Mouse (Mus musculus) forebrain, embryonic 16.5 days (tissue): ENCODE measurements around the gene Ghrhr. TPM values are rescaled to one million over a fixed set of nuclear protein-coding genes. Genes with fewer than 3 reads are reported as not detected.
A peak's percentile ranks its signal among the peaks of the same experiment; 100 is the strongest.

ENCODE experiments used
- ATAC-seq: fragments of 200-750 bp; cut with Nextera tagmentation; 2 replicates; pipeline ENCODE4 v1.8.0; 2017; ENCODE audit warnings: mild to moderate bottlenecking, moderate library complexity
- H3K27ac ChIP-seq: fragments of 300-500 bp; sonication (generic); 2 replicates; pipeline ENCODE4 v1.5.1; 2014; ENCODE audit warnings: low read length, control low read depth
- H3K27me3 ChIP-seq: fragments of 300-500 bp; sonication (generic); replicated peaks from 2 replicates; pipeline ENCODE4 v1.6.1; 2014; ENCODE audit warnings: low read length; ENCODE audit not compliant: control insufficient read depth, insufficient read depth
- H3K36me3 ChIP-seq: fragments of 300-500 bp; sonication (generic); 2 replicates; pipeline ENCODE4 v1.6.1; 2014; ENCODE audit not compliant: control insufficient read depth, insufficient read depth
- H3K4me1 ChIP-seq: fragments of 300-500 bp; sonication (generic); replicated peaks from 2 replicates; pipeline ENCODE4 v1.6.1; 2014; ENCODE audit warnings: low read length; ENCODE audit not compliant: control insufficient read depth, insufficient read depth
- H3K4me2 ChIP-seq: fragments of 300-500 bp; sonication (generic); 2 replicates; pipeline ENCODE4 v1.6.1; 2014; ENCODE audit warnings: mild to moderate bottlenecking, low read length, control low read depth
- H3K4me3 ChIP-seq: fragments of 300-500 bp; sonication (generic); replicated peaks from 2 replicates; pipeline ENCODE4 v1.5.1; 2014; ENCODE audit warnings: mild to moderate bottlenecking, low read length, control low read depth
- H3K9ac ChIP-seq: fragments of 300-500 bp; sonication (generic); replicated peaks from 2 replicates; pipeline ENCODE4 v1.6.1; 2014; ENCODE audit warnings: low read depth, low read length, control low read depth
- H3K9me3 ChIP-seq: fragments of 300-500 bp; sonication (generic); 2 replicates; pipeline ENCODE4 v1.6.1; 2016; ENCODE audit warnings: low read length; ENCODE audit not compliant: control insufficient read depth
- WGBS: fragments of 180-500 bp; shearing (Covaris S2); extraction: QIAGEN DNeasy Blood & Tissue Kit; methylation state at CpG from one replicate; pipeline ENCODE4 v1.1.7; 2014; 5-methylcytosine and 5-hydroxymethylcytosine counted together
- polyA plus RNA-seq: library from polyadenylated mRNA; unstranded; fragments of >200 nt; fragmentation: Nextera tagmentation; extraction: Ambion mirVana; gene quantifications from 2 replicates; pipeline ENCODE4 v1.2.1, GENCODE M21; 2015

The Ghrhr gene
- polyA plus RNA-seq, 1 experiment from 2014 or later, result not detected

GRCm38 (mm10) chr6:55399910-55400309 lies 23.8 kb downstream of the Ghrhr start:
- H3K27me3 ChIP-seq, result no peaks in the 10 kb centered on the region
- H3K9me3 ChIP-seq, result no peaks in the 10 kb centered on the region
- no peak overlapping the region for H3K4me2 ChIP-seq
- 19% methylated on average over 5 of the region's 5 CpGs for WGBS
- peak overlapping the region; percentile 11 for H3K27ac ChIP-seq
- H3K4me3 ChIP-seq, result no peak overlapping the region
- no peak overlapping the region for H3K9ac ChIP-seq
- peak; percentile 55 for ATAC-seq
- H3K36me3 ChIP-seq, result no peaks in the 10 kb centered on the region
- peaks cover 57% of the 10 kb centered on the region for H3K4me1 ChIP-seq

GRCm38 (mm10) chr6:55402041-55402776 lies 26.1 kb downstream of the Ghrhr start:
- H3K9ac ChIP-seq, result 0 out of 2 replicates have a peak overlapping the region, but pooled peaks have one; percentile 14
- H3K27ac ChIP-seq, result 0 out of 2 replicates have a peak overlapping the region, but pooled peaks have one; percentile 13
- 66% methylated on average over 9 of the region's 9 CpGs for WGBS
- peaks cover 36% of the 10 kb centered on the region for H3K4me1 ChIP-seq
- H3K4me3 ChIP-seq, result no peak overlapping the region
- no peaks in the 10 kb centered on the region for H3K9me3 ChIP-seq
- ATAC-seq, result no peak
- H3K27me3 ChIP-seq, result no peaks in the 10 kb centered on the region
- H3K4me2 ChIP-seq, result no peak overlapping the region
- no peaks in the 10 kb centered on the region for H3K36me3 ChIP-seq

- no peak overlapping the region for H3K4me2 ChIP-seq
- peaks cover 34% of the 10 kb centered on the region for H3K4me1 ChIP-seq
- WGBS, result 79% methylated on average over 9 of the region's 9 CpGs
- no peaks in the 10 kb centered on the region for H3K27me3 ChIP-seq
- no peaks in the 10 kb centered on the region for H3K36me3 ChIP-seq
- H3K9ac ChIP-seq, result no peak overlapping the region
- no peak overlapping the region for H3K4me3 ChIP-seq
- no peak for ATAC-seq
- no peaks in the 10 kb centered on the region for H3K9me3 ChIP-seq
- H3K27ac ChIP-seq, result no peak overlapping the region
Measured at GRCm38 (mm10) chr6:55403411-55404309, 27.6 kb downstream of the Ghrhr start.

- peaks cover 26% of the 10 kb centered on the region for H3K4me1 ChIP-seq
- H3K27me3 ChIP-seq, result no peaks in the 10 kb centered on the region
- H3K4me3 ChIP-seq, result no peak overlapping the region
- H3K4me2 ChIP-seq, result no peak overlapping the region
- no peak for ATAC-seq
- 88% methylated on average over 5 of the region's 5 CpGs for WGBS
- H3K9ac ChIP-seq, result no peak overlapping the region
- no peak overlapping the region for H3K27ac ChIP-seq
- no peaks in the 10 kb centered on the region for H3K36me3 ChIP-seq
- H3K9me3 ChIP-seq, result no peaks in the 10 kb centered on the region
Measured at GRCm38 (mm10) chr6:55404421-55404990, 28.4 kb downstream of the Ghrhr start.

GRCm38 (mm10) chr6:55407345-55407744 lies 31.2 kb downstream of the Ghrhr start:
- WGBS, result 94% methylated on average over 4 of the region's 4 CpGs
- H3K4me2 ChIP-seq, result no peak overlapping the region
- H3K27ac ChIP-seq, result no peak overlapping the region
- no peaks in the 10 kb centered on the region for H3K9me3 ChIP-seq
- H3K4me3 ChIP-seq, result no peak overlapping the region
- H3K4me1 ChIP-seq, result peaks cover 5% of the 10 kb centered on the region
- H3K27me3 ChIP-seq, result no peaks in the 10 kb centered on the region
- no peak overlapping the region for H3K9ac ChIP-seq
- no peak for ATAC-seq
- no peaks in the 10 kb centered on the region for H3K36me3 ChIP-seq

GRCm38 (mm10) chr6:55410119-55410775 lies 34.2 kb downstream of the Ghrhr start:
- ATAC-seq, result peak; percentile 51
- Histone ChIP-seq H3K4me2 (no peak overlapping the region), H3K27me3 (no peaks in the 10 kb centered on the region), H3K4me1 (0 out of 2 replicates have a peak, but pooled peaks cover 5% of the 10 kb centered on the region), H3K4me3 (no peak overlapping the region), H3K9ac (no peak overlapping the region), H3K27ac (no peak overlapping the region), H3K9me3 (no peaks in the 10 kb centered on the region), H3K36me3 (no peaks in the 10 kb centered on the region)
- WGBS, result 43% methylated on average over 7 of the region's 7 CpGs

GRCm38 (mm10) chr6:55410977-55411376 lies 34.9 kb downstream of the Ghrhr start:
- no peak overlapping the region for H3K4me2 ChIP-seq
- WGBS, result 82% methylated on average over 5 of the region's 5 CpGs
- H3K4me3 ChIP-seq, result no peak overlapping the region
- no peaks in the 10 kb centered on the region for H3K9me3 ChIP-seq
- no peaks in the 10 kb centered on the region for H3K27me3 ChIP-seq
- 0 out of 2 replicates have a peak, but pooled peaks cover 5% of the 10 kb centered on the region for H3K4me1 ChIP-seq
- no peak for ATAC-seq
- H3K9ac ChIP-seq, result no peak overlapping the region
- no peaks in the 10 kb centered on the region for H3K36me3 ChIP-seq
- H3K27ac ChIP-seq, result no peak overlapping the region

DNA sequence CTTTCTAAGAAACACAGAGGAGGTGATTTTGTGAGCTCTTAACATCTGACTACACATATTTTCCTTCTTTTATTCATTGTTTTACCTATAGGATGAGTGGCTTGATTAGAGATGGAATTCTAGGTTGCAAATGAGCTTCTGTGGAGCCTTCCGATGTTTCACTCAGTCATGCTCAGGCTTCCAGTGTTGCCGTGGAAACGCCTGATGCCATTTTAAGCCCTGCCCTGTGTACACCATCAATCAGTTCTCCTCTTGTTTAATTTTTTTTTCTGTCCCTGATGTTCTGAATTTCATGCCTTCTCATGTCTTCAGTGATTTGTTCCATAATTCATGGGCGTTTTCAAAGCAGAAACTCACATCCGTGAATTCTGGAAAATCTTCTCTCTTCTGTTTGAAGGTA lies 40.1 kb downstream of the Ghrhr start:
- Histone ChIP-seq H3K4me2 (no peak overlapping the region), H3K36me3 (no peaks in the 10 kb centered on the region), H3K4me1 (peaks cover 11% of the 10 kb centered on the region), H3K9ac (no peak overlapping the region), H3K4me3 (no peak overlapping the region), H3K27me3 (no peaks in the 10 kb centered on the region), H3K9me3 (no peaks in the 10 kb centered on the region), H3K27ac (no peak overlapping the region)
- peak; percentile 51; the same call in 1 of the 2 replicates for ATAC-seq
- WGBS, result 65% methylated on average over 5 of the region's 5 CpGs
